Mouse (Mus musculus) thymus, adult 18-20 months (tissue): ENCODE data around the gene Gm4187.
"Not testable (repeated sequence)": the region's sequence is repeated elsewhere in the genome, so short reads cannot be mapped to it uniquely, and the experiment has no call there.

Experiments used
- DNase-seq, 2 experiments: peaks; one replicate each; pipeline ENCODE4 v3.0.0; 2022; ENCODE audit warnings: mixed read lengths in 2 of 2

Gene Gm4187

GRCm38 (mm10) chr7:22329617-22330016 lies at the start of gene Gm4187:
TSS of gene Gm4187 (minus strand) at chr7:22329717.
- DNase-seq, result not testable (repeated sequence)

GRCm38 (mm10) chr7:22370939-22371338 lies 41.4 kb upstream of the Gm4187 start, which contains the start of gene Gm8660:
TSS of gene Gm8660 (minus strand) at chr7:22371039.
- not testable (repeated sequence) for DNase-seq
